Mouse (Mus musculus) lung, adult 2 months (tissue): ENCODE results near the gene Tigd4.

ENCODE experiments used
- CTCF ChIP-seq: fragments of 200-500 bp; IDR thresholded peaks from 2 replicates; pipeline ENCODE4 v1.5.1; 2011; ENCODE audit warnings: mild to moderate bottlenecking, low read length, control low read depth; ENCODE audit not compliant: insufficient read depth
- POLR2A ChIP-seq: fragments of 200-500 bp; IDR thresholded peaks from 2 replicates; pipeline ENCODE4 v1.6.1; 2011; ENCODE audit warnings: low read depth, mild to moderate bottlenecking, control low read depth, low read length, borderline replicate concordance; ENCODE audit errors: extremely low read depth

DNA sequence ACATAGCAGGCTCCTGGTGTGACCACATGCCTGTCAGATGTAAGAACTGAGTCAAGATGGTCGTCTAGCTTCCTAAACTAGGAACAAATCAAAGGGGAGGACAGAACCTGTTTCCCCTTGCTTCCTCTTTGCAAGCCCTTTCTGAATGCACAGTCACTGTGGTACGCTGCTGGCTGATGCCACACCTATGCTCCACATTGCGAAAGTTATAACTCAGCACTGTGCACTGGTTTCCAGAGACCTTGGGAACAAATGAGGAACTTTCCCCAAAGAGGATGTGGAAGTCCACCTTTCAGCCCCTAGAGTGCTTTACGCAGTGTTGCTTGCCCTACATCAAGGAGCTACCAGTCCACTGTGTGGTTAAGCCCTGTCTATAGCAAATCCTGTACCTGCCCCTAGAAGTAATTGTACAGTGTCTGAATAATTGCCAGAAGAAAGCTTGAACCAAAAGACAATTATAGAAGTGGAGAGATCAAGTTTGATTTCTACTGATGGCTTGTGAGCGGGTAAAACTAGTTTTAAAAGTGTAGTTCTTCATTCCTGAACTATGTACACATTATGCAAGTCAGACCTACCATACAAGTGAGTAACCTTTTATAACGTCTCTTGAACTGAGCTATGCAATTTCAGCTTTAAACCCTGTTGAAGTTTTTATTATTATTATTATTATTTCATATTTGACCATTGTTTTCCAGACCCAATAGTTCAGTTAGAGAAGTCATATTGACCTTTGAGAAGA, 4.8 kb downstream of the Tigd4 start:
- TF ChIP-seq CTCF (no peak), POLR2A (no peak)
